Mouse (Mus musculus) kidney, postnatal 0 days (tissue): ENCODE results near the gene Aes. TPM values are rescaled to one million over a fixed set of nuclear protein-coding genes. Genes with fewer than 3 reads are reported as not detected.

Experiments
- ATAC-seq: fragments of 200-750 bp; cut with Nextera tagmentation; replicated peaks from 2 replicates; pipeline ENCODE4 v1.8.0; 2017; ENCODE audit warnings: low read depth, moderate number of reproducible peaks, moderate TSS enrichment, moderate library complexity; ENCODE audit not compliant: low FRiP score
- DNase-seq: peaks from one replicate; pipeline ENCODE4 v3.0.0-alpha.2; 2016; ENCODE audit warnings: low spot score
- H3K27ac ChIP-seq: fragments of 300-500 bp; sonication (generic); 2 replicates; pipeline ENCODE4 v1.5.1; 2014; ENCODE audit warnings: mild to moderate bottlenecking
- H3K27me3 ChIP-seq: fragments of 300-500 bp; sonication (generic); 2 replicates; pipeline ENCODE4 v1.6.1; 2014; ENCODE audit warnings: low read length, mixed read lengths; ENCODE audit not compliant: insufficient read depth
- H3K36me3 ChIP-seq: fragments of 300-500 bp; sonication (generic); 2 replicates; pipeline ENCODE4 v1.6.1; 2014; ENCODE audit warnings: low read length, mixed read lengths; ENCODE audit not compliant: insufficient read depth
- H3K4me1 ChIP-seq: fragments of 300-500 bp; sonication (generic); replicated peaks from 2 replicates; pipeline ENCODE4 v1.6.1; 2014; ENCODE audit warnings: antibody characterized with exemption, low read length, mixed read lengths; ENCODE audit not compliant: insufficient read depth
- H3K4me2 ChIP-seq: fragments of 300-500 bp; sonication (generic); 2 replicates; pipeline ENCODE4 v1.6.1; 2014; ENCODE audit warnings: mild to moderate bottlenecking, low read length, moderate library complexity, mixed read lengths
- H3K4me3 ChIP-seq: fragments of 300-500 bp; sonication (generic); replicated peaks from 2 replicates; pipeline ENCODE4 v1.5.1; 2014; ENCODE audit warnings: low read depth, low read length
- H3K9ac ChIP-seq: fragments of 300-500 bp; sonication (generic); 2 replicates; pipeline ENCODE4 v1.6.1; 2014; ENCODE audit warnings: low read depth, low read length
- H3K9me3 ChIP-seq: fragments of 300-500 bp; sonication (generic); replicated peaks from 2 replicates; pipeline ENCODE4 v1.6.1; 2016; ENCODE audit warnings: low read length, inconsistent platforms, mixed read lengths
- CTCF ChIP-seq: IDR thresholded peaks from 2 replicates; pipeline ENCODE4 v1.5.1; 2016; ENCODE audit warnings: antibody characterized with exemption, low read depth, mild to moderate bottlenecking, moderate library complexity
- WGBS: fragments of 180-500 bp; shearing (Covaris S2); extraction: QIAGEN DNeasy Blood & Tissue Kit; methylation state at CpG from one replicate; pipeline ENCODE4 v1.1.7; 2014; 5-methylcytosine and 5-hydroxymethylcytosine counted together
- polyA plus RNA-seq: library from polyadenylated mRNA; unstranded; fragments of >200 nt; fragmentation: Nextera tagmentation; extraction: Ambion mirVana; gene quantifications from 2 replicates; pipeline ENCODE4 v1.2.1, GENCODE M21; 2015

Gene Aes
- polyA plus RNA-seq, 1 experiment from 2014 or later = 582 TPM

GRCm38 (mm10) chr10:81534826-81535225 is 24.5 kb upstream of the Aes start:
- no peak overlapping the region for H3K4me3 ChIP-seq
- no peaks in the 10 kb centered on the region for H3K4me1 ChIP-seq
- TF ChIP-seq CTCF = no peak
- ATAC-seq (no peak), DNase-seq (no peak)
- H3K36me3 ChIP-seq = peaks cover 23% of the 10 kb centered on the region; the same call in 1 of the 2 replicates
- no peak overlapping the region for H3K4me2 ChIP-seq
- no peaks in the 10 kb centered on the region for H3K27me3 ChIP-seq
- no peak overlapping the region for H3K9ac ChIP-seq
- H3K9me3 ChIP-seq = no peaks in the 10 kb centered on the region
- 67% methylated on average over 16 of the region's 16 CpGs for WGBS
- no peak overlapping the region for H3K27ac ChIP-seq

GRCm38 (mm10) chr10:81536734-81537133 is 22.6 kb upstream of the Aes start:
- no peak overlapping the region for H3K4me3 ChIP-seq
- H3K9me3 ChIP-seq = no peaks in the 10 kb centered on the region
- no peak overlapping the region for H3K9ac ChIP-seq
- WGBS = 81% methylated on average over 6 of the region's 6 CpGs
- H3K4me2 ChIP-seq = no peak overlapping the region
- no peaks in the 10 kb centered on the region for H3K27me3 ChIP-seq
- H3K36me3 ChIP-seq = peaks cover 12% of the 10 kb centered on the region; the same call in 1 of the 2 replicates
- peaks cover 5% of the 10 kb centered on the region for H3K4me1 ChIP-seq
- no peak overlapping the region for H3K27ac ChIP-seq
- ATAC-seq = no peak
- DNase-seq = no peak
- TF ChIP-seq CTCF = peak; percentile 57; the same call in 1 of the 2 replicates

GRCm38 (mm10) chr10:81537429-81537828 is 21.9 kb upstream of the Aes start:
- Histone ChIP-seq H3K4me1 (peaks cover 12% of the 10 kb centered on the region), H3K4me3 (no peak overlapping the region), H3K27ac (no peak overlapping the region), H3K4me2 (no peak overlapping the region), H3K36me3 (peaks cover 8% of the 10 kb centered on the region; the same call in 1 of the 2 replicates), H3K9ac (no peak overlapping the region), H3K9me3 (no peaks in the 10 kb centered on the region), H3K27me3 (no peaks in the 10 kb centered on the region)
- 92% methylated on average over 2 of the region's 2 CpGs for WGBS
- no peak for TF ChIP-seq CTCF
- DNase-seq = no peak
- ATAC-seq = no peak

- Histone ChIP-seq H3K27me3 (no peaks in the 10 kb centered on the region), H3K9ac (no peak overlapping the region), H3K4me3 (no peak overlapping the region), H3K36me3 (no peaks in the 10 kb centered on the region), H3K4me1 (peaks cover 23% of the 10 kb centered on the region), H3K4me2 (no peak overlapping the region), H3K27ac (no peak overlapping the region), H3K9me3 (no peaks in the 10 kb centered on the region)
- no peak for DNase-seq
- WGBS = 86% methylated on average over 3 of the region's 3 CpGs
- no peak for ATAC-seq
- no peak for TF ChIP-seq CTCF
Measured at GRCm38 (mm10) chr10:81538321-81539048, 20.8 kb upstream of the Aes start.

- Histone ChIP-seq H3K9me3 (no peaks in the 10 kb centered on the region), H3K4me2 (peak overlapping the region; percentile 98; the same call in 1 of the 2 replicates), H3K4me1 (peaks cover 31% of the 10 kb centered on the region), H3K36me3 (no peaks in the 10 kb centered on the region), H3K27me3 (no peaks in the 10 kb centered on the region), H3K27ac (peak overlapping the region; percentile 62), H3K9ac (peak overlapping the region; percentile 93; the same call in 1 of the 2 replicates), H3K4me3 (no peak overlapping the region)
- TF ChIP-seq CTCF = no peak
- DNase-seq = no peak
- ATAC-seq = no peak
- WGBS = 81% methylated on average over 5 of the region's 5 CpGs
Measured at GRCm38 (mm10) chr10:81541363-81541762, 17.9 kb upstream of the Aes start.

GRCm38 (mm10) chr10:81541803-81542202 is 17.5 kb upstream of the Aes start:
- Histone ChIP-seq H3K4me3 (no peak overlapping the region), H3K9ac (peak overlapping the region; percentile 93), H3K36me3 (no peaks in the 10 kb centered on the region), H3K9me3 (no peaks in the 10 kb centered on the region), H3K4me2 (peak overlapping the region; percentile 98; the same call in 1 of the 2 replicates), H3K4me1 (peaks cover 31% of the 10 kb centered on the region), H3K27ac (peak overlapping the region; percentile 62), H3K27me3 (no peaks in the 10 kb centered on the region)
- 43% methylated on average over 10 of the region's 10 CpGs for WGBS
- DNase-seq (peak; percentile 40), ATAC-seq (no peak)
- no peak for TF ChIP-seq CTCF
